Mouse (Mus musculus) MN1 (cell line): ENCODE measurements at regions not wholly inside any gene's neighbourhood (a gene's known extent, or its start where the extent isn't known, plus 50 kb on each side); places are given as distances from the start of the nearest gene placed in this dataset.

Experiments
- DNase-seq: peaks from one replicate; pipeline ENCODE4 v3.0.0-alpha.2; 2016; ENCODE audit warnings: low spot score

DNA sequence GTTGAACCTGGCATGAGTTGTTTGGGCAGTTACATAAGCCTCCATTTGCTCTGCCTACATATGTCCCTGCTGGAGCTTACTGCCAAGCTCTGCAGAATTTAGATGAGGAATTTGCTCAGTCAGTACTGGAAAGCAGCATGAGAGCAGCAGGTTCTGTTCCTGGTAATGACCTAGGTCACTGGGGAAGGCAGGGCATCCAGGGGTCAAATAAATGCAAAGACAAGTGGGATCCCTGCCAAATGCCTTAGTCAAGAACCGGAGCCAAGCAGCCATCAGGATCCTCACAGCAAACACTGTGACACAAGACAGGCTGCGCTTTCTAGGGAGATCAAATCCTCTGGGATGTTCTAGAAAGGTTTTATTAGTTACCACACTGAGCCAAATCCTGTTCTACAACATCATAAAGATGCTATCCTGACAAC is 444.2 kb downstream of the Basp1 start:
- DNase-seq, result no peak

DNA sequence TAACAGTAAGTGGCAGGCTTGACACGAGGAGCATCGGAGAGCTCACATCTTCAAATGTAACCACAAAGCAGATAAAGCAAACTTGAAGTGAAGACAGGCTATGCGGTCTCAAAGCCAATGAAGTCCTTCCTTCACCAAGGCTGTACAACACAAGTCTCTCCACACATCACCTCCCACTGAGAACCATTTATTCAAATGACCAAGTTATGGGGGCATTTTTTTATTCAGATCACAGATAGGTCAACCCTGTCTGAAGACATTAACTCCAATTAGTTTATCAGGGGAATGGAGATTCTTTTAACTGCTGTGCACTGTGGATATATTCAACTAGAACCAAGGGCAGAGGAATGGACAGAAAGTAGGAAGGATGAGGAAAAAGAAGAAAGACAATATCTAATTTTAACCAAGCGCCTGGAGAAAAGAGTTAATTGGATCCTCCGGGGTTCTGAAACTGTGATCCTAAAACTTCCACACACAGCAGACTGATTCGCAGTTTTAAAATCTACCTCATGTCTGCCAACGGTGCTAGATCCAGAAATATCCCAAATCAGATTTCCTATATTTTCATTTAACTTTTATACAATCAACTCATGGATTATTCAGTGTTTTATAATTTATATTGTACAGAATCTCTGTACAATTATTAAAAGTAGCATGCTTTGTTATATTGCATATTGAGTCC is 444.8 kb downstream of the Basp1 start:
- no peak for DNase-seq

DNA sequence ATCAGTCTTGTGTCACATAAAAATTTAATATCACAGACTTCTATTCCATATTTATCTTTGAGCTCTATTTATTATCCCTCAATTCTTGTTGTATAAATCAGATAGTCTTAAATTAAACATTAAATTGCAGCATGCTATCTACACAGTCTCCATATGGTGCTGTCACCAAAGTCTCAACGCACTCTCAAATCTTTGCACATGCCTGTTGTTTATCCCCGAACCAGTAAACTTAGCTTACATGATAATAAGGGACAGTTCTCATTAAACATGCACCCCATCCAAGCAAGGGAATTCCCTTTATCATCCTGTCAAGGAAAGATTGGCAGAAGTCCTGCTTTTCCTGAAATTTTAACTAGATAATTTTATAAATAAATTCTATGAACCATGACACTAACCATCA is 483.8 kb downstream of the Basp1 start:
- no peak for DNase-seq

DNA sequence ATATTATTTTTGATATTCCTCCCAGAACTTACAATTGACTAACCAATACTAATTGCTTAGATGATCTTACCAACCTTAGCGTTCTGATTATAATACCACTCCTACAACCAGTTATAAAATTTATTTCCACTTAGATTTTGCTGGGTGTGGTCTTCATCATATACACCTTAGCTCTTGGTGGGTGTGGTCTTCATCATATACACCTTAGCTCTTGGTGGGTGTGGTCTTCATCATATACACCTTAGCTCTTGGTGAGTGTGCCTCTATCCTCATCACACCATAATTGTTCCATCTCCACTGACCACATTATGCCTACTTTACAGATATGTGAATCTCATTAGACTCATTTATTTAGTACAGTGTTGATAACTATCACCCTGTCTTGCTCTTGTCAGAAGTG is 501.7 kb downstream of the Basp1 start:
- no peak for DNase-seq

DNA sequence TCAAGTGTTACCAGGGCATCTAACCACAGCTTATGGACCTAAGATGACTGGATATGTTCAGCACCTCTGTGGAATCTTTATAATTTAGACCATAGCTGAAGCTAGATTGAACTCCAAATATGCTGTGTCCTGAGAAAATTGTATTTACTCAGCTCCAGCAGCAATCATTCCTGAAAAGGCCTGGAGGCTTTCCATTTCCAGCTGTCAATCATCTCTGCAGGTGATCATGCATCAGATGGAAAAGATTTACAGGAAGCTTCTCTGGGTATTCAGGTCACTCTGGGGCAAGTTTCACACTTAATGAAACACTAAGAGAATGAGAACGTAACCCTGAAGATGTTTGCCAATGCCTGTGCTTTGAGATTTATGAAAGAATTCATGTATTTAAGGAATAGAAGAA is 502.1 kb downstream of the Basp1 start:
- no peak for DNase-seq

DNA sequence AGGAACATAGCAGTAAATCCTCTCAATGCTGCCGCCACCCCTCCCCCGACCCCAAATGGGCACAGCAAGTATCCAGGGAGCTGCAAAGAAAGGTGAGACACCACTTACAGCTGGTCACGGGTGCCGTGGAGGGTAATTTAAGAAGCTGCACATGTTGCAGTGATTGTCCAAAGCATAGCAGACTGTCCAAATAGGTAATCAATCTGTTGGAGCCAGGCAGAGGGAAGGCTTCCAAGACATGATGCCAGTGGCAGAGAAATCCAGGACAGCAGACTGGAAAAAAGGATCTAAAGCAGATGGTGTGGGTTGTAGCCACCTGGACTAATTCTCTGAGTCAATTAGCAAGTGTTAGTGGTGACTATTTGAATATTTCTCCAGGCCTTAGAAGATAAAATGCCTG is 506.6 kb downstream of the Basp1 start:
- DNase-seq, result no peak

DNA sequence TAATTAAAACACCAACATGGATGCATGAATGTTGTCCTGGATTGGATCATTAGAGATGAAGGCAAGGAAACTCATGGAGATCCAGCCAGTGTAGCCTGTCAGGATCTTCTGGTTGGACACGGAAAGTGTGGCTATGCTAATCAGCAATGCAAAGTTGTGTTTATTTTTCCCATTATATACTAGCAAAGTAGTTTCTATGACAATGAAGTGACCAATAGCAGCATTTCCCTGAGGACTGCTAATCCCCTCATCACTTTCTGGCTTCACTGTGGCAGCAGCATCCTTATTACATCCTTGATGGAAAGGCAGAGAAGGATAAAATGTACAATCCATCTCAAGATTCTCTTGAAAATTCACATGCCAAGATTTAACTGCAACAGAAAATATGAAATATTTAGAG is 534.7 kb downstream of the Basp1 start:
- DNase-seq, result no peak

DNA sequence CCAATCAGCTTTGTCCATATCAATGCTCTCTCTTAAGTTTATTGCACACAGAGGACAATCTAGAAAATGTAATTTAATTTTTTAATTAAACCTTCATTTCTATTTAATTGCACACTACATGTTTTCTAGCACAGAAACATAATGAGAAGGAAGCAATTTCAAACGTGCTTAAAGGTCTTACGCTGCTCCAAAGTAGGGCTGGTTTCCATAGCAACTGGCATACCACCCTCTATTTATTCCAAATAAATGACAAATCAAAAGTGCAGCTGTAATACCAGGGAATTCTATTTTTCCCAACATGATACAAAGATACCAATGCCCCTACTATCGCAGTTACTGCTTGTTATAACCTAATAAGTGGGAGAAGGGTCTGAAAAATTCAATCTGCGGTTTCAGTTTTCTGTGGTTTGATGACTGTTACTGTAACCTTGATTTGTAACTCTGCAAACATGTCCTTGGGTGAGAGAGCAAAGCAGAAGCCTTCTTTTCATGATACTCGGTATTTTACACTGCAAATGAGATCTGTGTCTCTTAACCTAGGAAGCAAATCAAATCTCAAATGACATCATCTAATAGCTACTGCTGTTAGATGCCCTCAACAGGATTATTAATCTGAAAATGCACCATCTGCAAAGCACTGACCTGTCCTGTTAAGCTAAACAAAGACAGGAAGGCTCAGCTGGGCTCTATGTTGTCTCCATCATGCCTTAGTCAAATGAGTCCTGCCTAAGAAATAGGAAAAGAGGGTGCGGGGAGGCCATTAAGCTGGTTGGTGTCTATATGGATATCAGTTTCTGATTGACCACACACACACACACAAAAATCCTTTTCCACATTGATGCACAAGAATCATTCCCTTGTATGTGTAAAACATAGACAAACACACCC is 535.6 kb downstream of the Basp1 start:
- DNase-seq, result no peak

DNA sequence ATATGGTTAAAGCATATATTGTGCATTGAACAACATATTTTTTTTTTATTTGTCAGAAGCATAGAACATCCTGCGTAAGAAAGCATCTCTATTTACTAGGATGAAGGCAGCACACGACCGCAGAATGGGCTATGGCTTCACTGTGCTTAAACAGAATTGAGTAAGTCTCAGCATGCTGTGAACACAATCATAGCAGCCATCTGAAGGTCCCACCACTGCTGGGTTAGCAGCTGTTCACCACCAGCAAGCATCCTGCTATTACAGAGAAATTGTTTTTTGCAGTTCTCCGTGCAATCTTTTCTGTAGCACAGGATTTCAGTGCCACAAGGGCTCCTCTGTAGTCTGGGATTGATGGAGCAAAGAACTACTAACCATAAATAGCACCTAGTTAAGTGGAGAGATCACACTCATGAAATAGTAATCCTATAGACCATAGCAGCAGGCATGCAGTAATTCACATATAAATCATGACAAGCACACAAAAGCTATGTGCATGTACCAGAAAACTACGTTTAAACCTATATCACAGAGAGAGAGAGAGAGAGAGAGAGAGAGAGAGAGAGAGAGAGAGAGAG is 537.3 kb downstream of the Basp1 start:
- DNase-seq, result no peak

DNA sequence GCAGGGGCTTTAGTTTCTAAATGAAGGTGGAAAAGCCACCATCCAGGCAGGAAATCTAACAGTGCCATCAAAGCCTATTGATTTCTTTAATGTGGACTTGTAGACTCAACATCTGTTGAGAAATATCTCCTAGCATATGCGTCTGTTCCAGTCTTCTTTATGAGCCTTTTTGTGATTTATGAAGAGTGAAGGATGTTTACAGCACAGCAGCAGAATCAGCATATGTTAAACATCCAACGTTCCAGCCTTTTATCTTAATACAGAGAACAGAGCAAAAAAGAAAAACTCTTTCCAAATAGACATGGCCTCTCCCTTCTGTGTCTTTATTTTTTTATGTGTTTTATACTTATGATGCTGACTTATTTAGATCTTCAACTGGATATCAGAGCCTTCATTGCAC is 573.3 kb downstream of the Basp1 start:
- no peak for DNase-seq

DNA sequence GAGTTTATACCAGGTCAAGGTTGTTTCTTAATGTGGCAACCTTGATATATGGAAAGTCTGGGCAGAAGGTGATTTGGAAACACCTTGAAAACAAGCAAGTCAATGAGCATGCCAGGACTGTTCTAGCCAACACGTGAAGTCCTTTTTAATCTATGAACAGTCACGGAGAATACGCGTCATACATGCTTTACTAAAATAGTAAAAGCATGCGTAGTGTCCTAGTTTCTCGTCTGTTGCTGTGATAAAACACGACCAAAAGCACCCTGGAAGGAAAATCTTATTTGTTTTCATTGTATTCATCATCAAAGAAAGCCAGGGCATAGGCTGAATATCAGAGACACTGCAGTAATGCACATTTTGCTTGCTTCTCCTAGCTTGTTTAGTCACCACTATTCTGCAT is 575.2 kb downstream of the Basp1 start:
- no peak for DNase-seq

DNA sequence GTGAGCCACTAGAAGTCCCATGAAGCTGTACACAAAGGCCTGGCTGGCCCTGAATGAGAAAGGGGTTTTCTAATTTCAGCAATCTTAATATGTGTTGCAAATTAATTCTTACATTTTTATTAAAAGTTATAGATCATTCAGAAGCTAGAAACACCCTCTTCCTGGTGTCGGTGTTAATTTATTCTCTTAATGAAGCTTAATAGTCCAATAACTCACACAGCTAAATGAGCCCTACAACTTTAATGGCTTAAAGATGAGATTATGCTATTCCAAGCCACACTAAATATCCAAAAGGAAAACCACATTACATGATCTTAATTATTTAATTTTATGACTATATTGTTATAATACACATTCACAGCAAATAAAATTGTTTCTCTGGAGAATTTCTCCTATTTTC is 585.7 kb downstream of the Basp1 start:
- no peak for DNase-seq

DNA sequence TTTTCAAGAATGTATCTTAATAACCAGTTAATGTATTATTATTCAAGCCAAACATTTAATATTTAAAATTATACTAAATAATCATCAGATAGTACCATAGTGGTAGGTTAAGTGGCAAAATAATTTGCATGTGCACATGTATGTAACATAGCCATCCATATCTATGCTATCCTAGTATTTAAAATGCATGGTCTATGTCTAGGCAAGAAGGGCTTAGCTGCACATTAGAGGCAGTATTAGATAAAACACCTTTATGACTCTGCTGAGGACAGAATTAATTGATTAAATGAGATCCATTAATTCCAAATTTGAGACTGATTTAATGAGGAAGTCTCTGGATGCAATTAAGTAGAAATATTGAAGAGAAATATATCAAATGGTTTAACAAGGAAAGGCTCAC is 586.3 kb downstream of the Basp1 start:
- DNase-seq, result no peak

DNA sequence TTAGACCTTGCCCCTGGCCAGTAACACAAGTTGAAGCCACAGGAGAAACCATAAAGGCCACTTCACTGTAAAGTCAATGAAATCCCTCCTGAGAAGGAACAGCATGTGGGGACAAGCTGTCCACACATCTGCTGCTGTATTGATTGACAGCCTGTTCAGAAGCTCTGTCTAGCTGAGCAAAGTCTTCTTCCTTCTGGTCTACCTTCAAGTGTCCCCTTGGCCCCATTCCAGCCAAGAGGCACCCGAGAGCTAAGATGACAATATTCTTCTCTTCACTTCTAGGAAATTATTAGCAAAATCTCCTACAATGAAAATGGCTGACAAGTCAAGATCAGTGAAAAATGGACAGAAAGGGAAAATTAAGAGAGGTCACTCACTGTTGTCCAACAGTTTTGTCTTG is 616.7 kb downstream of the Basp1 start:
- DNase-seq, result no peak

DNA sequence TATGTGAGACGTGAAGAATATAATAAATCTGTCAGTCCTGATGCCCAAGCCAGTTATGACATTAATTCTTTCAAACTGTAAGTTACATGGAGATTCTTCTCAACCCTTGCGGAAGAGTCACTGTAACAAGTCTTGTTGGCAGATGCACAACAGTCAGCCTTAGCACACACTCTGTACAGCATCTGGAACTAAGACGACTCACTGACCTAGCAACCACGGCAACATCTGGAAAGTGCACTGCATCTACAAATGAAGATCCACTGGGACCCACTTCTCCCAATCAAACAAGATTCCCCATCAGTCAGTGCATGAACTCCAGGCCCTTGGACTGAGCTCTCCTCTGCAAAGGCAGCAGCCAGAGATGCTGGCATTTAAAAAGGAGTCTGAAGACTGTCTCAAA is 620.2 kb downstream of the Basp1 start:
- DNase-seq, result no peak

DNA sequence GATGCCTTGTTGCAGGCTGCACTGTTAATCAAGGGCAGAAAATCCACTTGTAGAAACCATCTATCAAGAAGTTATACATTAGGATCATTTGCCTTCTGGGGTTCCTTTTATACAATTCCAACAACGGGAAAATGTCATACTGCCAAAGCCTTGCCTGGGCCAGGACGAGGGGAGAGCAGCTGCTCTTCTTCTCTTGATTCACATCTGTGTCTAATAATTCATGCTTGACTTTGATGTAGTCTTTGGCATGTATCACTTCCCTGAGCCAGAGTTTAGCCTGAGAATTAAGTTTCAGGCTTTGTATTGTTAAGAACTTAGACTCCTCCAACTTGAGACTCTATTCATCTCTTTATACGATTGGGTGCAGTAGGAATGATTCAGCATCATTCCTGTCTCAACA is 627.2 kb downstream of the Basp1 start:
- no peak for DNase-seq

DNA sequence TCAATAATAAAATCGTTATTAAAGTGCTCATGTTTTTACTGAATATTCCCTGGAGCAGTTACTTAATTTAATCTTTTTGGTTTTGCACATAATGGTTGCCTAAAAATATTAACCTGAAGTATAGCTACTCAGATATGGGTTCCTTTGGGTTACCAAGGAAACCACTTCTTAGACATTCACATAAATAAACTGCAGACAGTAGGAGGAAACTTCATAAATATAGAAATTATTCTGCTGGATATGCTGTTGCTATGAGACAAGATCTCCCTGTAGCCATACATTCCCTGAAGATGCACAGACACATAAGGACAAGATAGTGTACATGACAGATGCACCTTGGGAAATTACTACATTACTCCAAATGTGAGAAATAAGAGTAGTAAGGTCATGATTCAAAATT is 635.3 kb downstream of the Basp1 start:
- no peak for DNase-seq

DNA sequence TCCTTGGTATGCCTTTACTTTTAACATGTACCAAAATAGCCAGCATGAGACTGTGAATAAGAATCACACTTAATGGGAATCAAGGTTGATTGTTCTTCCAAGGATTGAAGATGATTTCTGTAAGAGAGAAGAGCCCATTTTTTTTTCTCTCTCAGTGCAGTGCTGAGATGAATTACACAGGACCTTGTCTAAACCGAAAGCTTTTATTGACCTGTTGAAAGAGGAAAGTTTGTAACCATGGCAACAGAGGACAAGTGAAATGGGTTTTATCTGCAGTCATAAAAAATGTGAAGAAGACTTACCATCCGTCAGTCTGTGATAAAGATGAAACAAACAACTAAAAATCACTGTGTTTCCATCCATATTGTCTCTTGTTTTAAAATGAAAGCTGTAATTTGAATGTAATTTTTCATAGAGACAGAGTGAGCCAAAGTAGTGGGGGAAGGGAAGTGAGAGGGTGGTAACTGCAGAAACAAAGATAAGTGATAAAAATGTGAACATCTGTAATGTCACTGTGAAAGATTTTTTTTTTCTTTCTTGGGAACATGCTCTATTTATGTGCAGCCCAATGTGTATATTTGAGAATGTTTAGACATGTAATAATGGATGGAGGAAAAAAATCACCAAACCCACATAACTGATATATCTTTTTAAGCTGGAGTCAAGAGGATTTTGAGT is 661.9 kb downstream of the Basp1 start:
- no peak for DNase-seq

DNA sequence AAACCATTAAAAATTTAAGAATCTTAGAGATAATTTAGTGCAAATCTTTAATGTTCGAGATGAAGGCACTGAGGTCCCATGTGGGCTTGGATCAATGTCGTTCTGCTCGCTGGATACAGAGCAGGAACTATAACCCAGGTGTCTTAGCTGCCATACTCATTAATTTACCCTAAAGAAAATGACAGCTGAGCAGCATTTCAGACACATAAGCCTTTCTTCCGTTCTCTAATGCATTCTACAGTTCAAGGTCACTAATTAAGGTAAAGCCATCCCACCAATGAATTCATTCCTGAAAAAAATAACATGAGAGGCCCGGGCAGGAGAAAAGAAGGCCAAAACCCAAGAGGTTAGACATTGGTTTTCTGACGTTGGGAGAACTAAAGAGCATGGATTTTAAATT is 670.3 kb downstream of the Basp1 start:
- DNase-seq, result no peak

DNA sequence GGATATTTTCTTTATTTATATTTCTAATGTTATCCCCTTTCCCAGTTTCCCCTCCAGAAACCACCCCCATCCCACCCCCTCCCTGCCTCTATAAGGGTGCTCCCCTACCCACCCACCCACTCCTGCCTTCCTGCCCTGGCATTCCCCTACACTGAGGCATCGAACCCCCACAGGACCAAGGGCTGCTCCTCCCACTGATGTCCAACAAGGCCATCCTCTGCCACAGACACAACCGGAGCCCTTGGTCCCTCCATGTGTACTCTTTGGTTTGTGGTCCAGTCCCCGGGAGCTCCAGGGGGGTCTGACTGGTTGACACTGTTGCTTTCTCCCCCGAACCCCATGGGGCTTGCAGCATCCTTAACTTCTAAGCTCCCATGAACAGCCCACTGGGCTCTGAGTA is 688.4 kb downstream of the Basp1 start:
- DNase-seq, result no peak

DNA sequence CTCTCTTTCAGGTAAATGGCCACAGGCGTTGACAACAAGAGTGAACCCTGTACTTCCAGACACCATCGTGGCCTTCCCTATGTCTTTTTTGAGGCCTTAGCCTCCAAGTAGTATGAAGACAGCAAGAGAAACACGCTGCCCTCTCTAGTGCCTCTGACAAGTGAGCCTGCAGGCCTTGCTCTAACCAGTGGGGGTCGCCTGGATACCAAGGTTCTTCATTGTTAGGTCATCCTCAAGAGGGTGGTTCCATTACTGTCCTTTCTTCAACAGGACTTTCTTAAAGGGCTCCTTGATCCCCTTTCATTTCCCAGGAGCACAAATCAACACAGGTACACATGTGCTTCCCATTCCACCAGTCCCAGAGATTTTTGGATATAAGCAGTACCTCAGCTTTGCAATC is 688.9 kb downstream of the Basp1 start:
- DNase-seq, result no peak

DNA sequence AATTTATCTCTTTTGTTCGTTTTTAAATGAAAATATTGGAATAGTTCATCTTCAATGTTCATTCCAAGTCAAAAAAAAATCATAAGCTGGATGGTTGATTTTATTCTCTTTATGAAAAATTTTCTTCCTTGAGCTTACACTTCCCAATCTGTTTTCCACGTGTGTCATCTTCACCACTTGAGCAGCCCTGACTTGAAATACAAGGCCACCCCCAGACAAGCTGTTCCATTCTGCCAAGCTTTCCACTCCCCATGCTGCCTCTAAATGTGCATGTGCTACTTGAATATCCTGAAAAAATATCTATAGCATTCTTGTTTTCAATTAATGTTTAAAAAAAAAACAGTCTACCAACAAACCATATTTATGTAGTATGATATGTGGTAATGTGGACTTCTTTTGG is 693.2 kb downstream of the Basp1 start:
- DNase-seq, result no peak

DNA sequence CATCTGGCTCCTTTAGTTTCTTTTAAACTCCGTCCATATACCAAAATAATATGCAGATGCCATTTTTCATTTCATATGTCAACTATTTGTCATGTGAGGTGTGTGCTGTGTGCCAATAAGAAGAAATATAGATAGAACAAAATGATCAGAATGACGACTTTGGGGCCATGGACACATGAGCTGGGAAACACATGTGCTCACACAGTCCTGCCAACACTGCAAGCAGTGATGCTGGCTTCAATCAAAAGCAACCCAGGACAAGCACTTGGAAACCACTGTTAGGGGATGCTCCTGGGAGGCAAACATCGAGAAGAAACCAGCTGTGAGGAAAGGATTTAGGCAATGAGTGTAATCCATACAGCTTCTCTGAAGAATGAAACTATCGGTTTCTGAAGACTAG is 731.4 kb downstream of the Basp1 start:
- no peak for DNase-seq
